Mouse (Mus musculus) forebrain, embryonic 14.5 days (tissue): ENCODE measurements around the gene Pla2g2e. TPM values are rescaled to one million over a fixed set of nuclear protein-coding genes. Genes with fewer than 3 reads are reported as not detected.

ENCODE experiments used
- ATAC-seq: fragments of 200-750 bp; cut with Nextera tagmentation; 2 replicates; pipeline ENCODE4 v1.8.0; 2017; ENCODE audit warnings: mild to moderate bottlenecking, moderate library complexity
- DNase-seq: peaks from one replicate; pipeline ENCODE4 v3.0.0-alpha.2; 2015; ENCODE audit warnings: low spot score
- H3K27ac ChIP-seq: fragments of 300-500 bp; sonication (generic); 2 replicates; pipeline ENCODE4 v1.5.1; 2014; ENCODE audit warnings: low read depth, mild to moderate bottlenecking, control low read depth, low read length, moderate library complexity
- H3K27me3 ChIP-seq: fragments of 300-500 bp; sonication (generic); replicated peaks from 2 replicates; pipeline ENCODE4 v1.6.1; 2014; ENCODE audit warnings: low read length, control low read depth, mixed read lengths; ENCODE audit not compliant: control insufficient read depth, insufficient read depth
- H3K36me3 ChIP-seq: fragments of 300-500 bp; sonication (generic); 2 replicates; pipeline ENCODE4 v1.6.1; 2014; ENCODE audit warnings: low read length, control low read depth; ENCODE audit not compliant: control insufficient read depth, insufficient read depth
- H3K4me1 ChIP-seq: fragments of 300-500 bp; sonication (generic); 2 replicates; pipeline ENCODE4 v1.6.1; 2014; ENCODE audit warnings: antibody characterized with exemption, low read length, control low read depth; ENCODE audit not compliant: control insufficient read depth, insufficient read depth
- H3K4me2 ChIP-seq: fragments of 300-500 bp; sonication (generic); 2 replicates; pipeline ENCODE4 v1.6.1; 2014; ENCODE audit warnings: mild to moderate bottlenecking, control low read depth, low read length
- H3K4me3 ChIP-seq: fragments of 300-500 bp; sonication (generic); 2 replicates; pipeline ENCODE4 v1.5.1; 2014; ENCODE audit warnings: low read depth, low read length, control low read depth
- H3K9ac ChIP-seq: fragments of 300-500 bp; sonication (generic); 2 replicates; pipeline ENCODE4 v1.6.1; 2014; ENCODE audit warnings: mild to moderate bottlenecking, low read length, control low read depth, moderate library complexity
- H3K9me3 ChIP-seq: fragments of 300-500 bp; sonication (generic); replicated peaks from 2 replicates; pipeline ENCODE4 v1.6.1; 2016; ENCODE audit warnings: low read length, control low read depth, mixed read lengths; ENCODE audit not compliant: control insufficient read depth
- WGBS: fragments of 180-500 bp; shearing (Covaris S2); extraction: QIAGEN DNeasy Blood & Tissue Kit; methylation state at CpG from one replicate; pipeline ENCODE4 v1.1.7; 2014; 5-methylcytosine and 5-hydroxymethylcytosine counted together
- polyA plus RNA-seq: library from polyadenylated mRNA; unstranded; fragments of >200 nt; fragmentation: Nextera tagmentation; extraction: Ambion mirVana; gene quantifications from 2 replicates; pipeline ENCODE4 v1.2.1, GENCODE M21; 2014

Pla2g2e gene
- polyA plus RNA-seq, 1 experiment from 2014 or later, result not detected

DNA sequence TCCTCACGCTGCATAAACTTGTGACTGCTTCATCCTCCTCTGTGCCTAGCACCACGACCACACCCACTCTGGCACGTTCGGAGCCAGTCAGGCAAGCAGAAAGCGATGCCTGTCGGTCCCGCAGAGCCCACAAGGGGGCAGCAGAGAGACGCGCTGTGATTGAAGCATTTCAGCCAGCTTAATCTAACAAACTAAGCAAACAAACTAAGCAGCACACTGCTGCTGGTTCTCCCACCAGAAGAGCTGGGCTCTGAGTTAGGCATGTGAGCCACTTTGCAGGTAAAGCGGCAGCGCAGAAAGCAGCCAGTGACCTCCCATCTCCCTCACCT is 44.4 kb downstream of the Pla2g2e start:
- peak overlapping the region; percentile 16 for H3K4me3 ChIP-seq
- H3K27ac ChIP-seq, result no peak overlapping the region
- H3K9me3 ChIP-seq, result no peaks in the 10 kb centered on the region
- no peaks in the 10 kb centered on the region for H3K36me3 ChIP-seq
- peak; percentile 81 for ATAC-seq
- peak; percentile 96 for DNase-seq
- WGBS, result under 1% methylated on average over 11 of the region's 11 CpGs
- H3K27me3 ChIP-seq, result no peaks in the 10 kb centered on the region
- no peaks in the 10 kb centered on the region for H3K4me1 ChIP-seq
- peak overlapping the region; percentile 47 for H3K4me2 ChIP-seq
- H3K9ac ChIP-seq, result no peak overlapping the region

DNA sequence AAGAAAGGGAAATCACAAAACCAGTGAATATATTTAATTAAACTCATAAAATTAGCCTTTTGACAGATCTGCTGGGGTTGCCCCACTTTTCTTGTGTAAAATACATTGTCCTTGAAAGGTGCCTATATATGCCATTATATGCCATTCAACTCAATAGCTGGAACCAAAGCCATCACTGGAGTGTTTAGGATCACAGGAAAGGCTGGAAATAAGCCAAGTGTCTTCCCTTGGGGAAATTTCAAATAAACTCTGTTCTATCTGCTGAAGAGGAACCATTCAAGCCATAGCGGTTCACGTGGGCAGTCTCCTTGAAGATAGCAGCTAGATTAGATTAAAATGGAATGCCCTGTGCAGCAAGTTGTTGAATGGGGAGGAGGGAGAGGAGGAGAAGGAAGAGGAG is 47.8 kb downstream of the Pla2g2e start:
- H3K4me2 ChIP-seq, result no peak overlapping the region
- H3K9ac ChIP-seq, result no peak overlapping the region
- no peak overlapping the region for H3K27ac ChIP-seq
- ATAC-seq (no peak), DNase-seq (peak; percentile 10)
- no peaks in the 10 kb centered on the region for H3K36me3 ChIP-seq
- no peaks in the 10 kb centered on the region for H3K4me1 ChIP-seq
- H3K9me3 ChIP-seq, result no peaks in the 10 kb centered on the region
- H3K27me3 ChIP-seq, result no peaks in the 10 kb centered on the region
- H3K4me3 ChIP-seq, result no peak overlapping the region
- WGBS, result 75% methylated on average over 2 of the region's 2 CpGs

Other genes starting within 250 kb of the Pla2g2e start
- gene Vwa5b1, start 242.1 kb upstream of the Pla2g2e start, polyA plus RNA-seq, result 0.30 and 1.6 TPM in 2 replicates
- 0.28 and 0.41 TPM in 2 replicates for gene Pla2g2c, start 153.2 kb upstream of the Pla2g2e start, polyA plus RNA-seq
- gene Ubxn10, start 140.8 kb upstream of the Pla2g2e start, polyA plus RNA-seq, result 3.3 and 3.4 TPM in 2 replicates
- gene Pla2g2f, start 120.3 kb upstream of the Pla2g2e start, polyA plus RNA-seq, result 0.09 TPM in 1 of 2 replicates, not detected in the other
- 0.17 and 0.24 TPM in 2 replicates for gene Pla2g2d, start 102.2 kb upstream of the Pla2g2e start, polyA plus RNA-seq
- gene Pla2g5, start 14.5 kb upstream of the Pla2g2e start, polyA plus RNA-seq, result 0.67 and 1.0 TPM in 2 replicates
- gene Gm13030, start 4.0 kb upstream of the Pla2g2e start, polyA plus RNA-seq, result not detected in 2 replicates
- 2.3 and 2.4 TPM in 2 replicates for gene Otud3, start 36.0 kb downstream of the Pla2g2e start, polyA plus RNA-seq
- gene Rnf186, start 89.2 kb downstream of the Pla2g2e start, polyA plus RNA-seq, result not detected in 2 replicates
- gene Tmco4, start 94.9 kb downstream of the Pla2g2e start, polyA plus RNA-seq, result 0.68 and 0.70 TPM in 2 replicates
- 0.30 TPM in 2 replicates for gene Htr6, start 197.6 kb downstream of the Pla2g2e start, polyA plus RNA-seq
- gene Nbl1, start 215.1 kb downstream of the Pla2g2e start, polyA plus RNA-seq, result 22.3 and 29.8 TPM in 2 replicates